Mouse (Mus musculus) thymus, adult 18-20 months (tissue): ENCODE data around the gene Apopt1.

Experiments used
- DNase-seq, 2 experiments: peaks; one replicate each; pipeline ENCODE4 v3.0.0; 2022; ENCODE audit warnings: mixed read lengths in 2 of 2

The Apopt1 gene

DNA sequence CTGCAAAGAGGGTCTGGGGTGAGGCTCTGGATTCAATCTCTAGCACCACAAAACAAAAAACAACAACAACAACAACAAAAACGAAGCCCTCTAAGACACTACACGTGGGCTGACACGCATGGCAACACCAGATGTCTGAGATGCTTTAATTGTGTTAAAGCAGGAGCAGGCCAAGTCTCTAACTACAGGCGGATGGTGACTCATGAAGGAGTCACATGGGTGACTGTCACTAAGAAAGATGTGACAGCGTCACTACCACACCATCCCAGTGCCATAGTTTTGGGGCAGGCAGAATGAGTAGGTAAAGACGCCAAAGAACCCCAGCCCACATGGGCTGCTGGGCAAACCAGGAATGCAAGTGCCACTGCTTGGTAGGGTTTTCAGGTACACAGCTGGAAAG, 39.4 kb downstream of the Apopt1 start:
- no peak for DNase-seq

DNA sequence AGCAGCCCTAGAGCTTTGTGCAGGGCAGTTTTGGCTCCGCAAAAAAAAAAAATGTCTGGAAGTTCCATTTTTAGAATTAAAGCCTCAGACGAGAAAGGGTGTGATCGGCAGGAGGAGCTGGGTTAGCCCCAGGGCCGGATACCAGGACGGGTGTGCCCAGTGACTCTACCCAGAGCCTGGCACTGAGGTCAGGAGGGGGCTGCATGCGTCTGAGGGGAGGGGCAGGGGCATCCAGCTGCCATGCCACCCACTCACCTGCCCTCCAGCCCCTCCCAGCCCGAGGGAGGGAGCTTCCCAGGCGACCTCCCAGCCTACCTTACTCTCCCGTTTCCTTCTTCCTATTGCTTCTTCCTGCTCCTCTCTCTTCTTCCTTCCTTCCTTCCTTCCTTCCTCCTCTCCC, 40.3 kb downstream of the Apopt1 start:
- no peak for DNase-seq

DNA sequence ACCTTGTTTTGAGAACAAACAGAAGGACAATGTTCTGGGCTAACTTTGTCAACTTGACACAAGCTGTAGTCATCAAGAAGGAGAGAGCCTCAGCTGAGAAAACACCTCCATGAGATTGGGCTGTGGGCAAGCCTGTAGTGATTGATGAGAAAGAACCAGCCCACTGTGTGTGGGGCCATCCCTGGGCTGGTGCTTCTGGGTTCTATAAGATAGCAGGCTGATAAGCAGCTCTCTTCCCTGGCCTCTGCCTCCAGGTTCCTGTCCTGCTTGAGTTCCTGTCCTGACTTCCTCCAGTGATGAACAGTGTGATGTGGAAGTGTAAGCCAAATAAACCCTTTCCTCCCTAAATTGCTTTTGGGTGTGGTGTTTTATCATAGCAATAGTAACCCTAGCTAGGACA, 41.6 kb downstream of the Apopt1 start:
- no peak for DNase-seq

DNA sequence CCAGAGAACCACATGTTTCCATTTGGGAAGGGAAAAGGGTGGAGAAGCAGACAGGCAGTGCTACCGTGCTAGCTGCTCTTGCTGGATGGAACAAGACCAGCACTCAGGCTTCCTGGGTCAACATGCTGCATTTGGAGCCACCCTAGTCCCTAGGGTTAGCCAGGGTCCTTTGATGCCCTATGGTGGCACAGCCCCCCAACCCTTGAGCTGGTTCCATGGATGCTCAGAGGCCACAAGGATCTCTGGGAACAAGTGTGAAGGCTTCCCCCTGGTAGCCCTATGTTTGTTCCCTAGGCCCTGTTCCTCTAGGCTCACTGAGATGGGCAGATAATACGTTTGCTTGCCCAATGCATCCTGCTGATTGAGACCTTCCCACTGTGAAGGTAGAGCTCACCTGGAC, 42.2 kb downstream of the Apopt1 start:
- no peak for DNase-seq

DNA sequence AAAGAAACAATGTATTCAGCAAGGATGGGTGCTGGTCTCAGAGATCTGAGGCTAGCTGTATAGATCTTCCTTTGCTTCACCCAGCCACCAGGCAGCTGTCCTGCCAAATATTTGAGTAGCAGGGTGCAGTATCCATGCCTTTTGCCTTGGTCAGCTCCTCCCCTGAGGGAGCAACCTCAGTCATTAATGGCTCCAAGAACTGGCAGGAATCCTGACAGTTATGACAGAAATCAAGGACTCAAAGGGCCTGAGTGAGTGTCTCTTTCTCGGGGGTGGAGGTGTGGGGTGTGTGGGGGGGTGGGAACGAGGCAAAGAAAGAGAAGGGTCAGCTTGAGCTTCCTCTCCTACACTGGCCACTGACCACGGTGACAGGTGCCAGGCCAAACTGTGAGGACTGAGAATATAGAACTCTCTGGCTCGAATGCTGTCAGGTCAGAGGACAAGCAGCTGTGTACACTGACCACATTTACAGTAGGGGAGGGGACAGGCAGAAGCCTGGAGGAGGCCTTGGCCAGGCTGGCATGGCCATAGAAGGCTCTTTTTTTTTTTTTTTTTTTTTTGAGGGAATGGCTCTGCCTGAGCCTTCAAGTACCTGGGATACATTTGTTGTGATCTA, 43.1 kb downstream of the Apopt1 start:
- no peak for DNase-seq

DNA sequence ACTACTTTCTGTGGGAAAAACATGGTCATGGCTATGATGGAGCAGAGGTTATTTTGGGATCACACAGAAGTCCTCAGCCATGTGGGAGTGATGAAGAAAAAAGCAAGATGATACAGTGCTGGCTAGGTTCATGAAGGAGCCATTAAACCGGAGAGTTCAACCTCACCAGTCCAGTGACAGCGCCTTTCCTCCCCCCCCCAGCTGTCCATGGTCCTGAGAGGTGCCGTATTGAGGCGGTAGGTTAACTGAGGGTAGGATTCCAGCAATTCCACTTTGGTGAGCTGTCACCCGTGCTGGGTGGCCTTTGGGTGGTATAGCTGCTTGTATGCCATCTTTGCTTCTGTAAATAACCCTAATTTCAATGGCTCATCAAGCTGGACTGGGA, 43.6 kb downstream of the Apopt1 start:
- no peak for DNase-seq

DNA sequence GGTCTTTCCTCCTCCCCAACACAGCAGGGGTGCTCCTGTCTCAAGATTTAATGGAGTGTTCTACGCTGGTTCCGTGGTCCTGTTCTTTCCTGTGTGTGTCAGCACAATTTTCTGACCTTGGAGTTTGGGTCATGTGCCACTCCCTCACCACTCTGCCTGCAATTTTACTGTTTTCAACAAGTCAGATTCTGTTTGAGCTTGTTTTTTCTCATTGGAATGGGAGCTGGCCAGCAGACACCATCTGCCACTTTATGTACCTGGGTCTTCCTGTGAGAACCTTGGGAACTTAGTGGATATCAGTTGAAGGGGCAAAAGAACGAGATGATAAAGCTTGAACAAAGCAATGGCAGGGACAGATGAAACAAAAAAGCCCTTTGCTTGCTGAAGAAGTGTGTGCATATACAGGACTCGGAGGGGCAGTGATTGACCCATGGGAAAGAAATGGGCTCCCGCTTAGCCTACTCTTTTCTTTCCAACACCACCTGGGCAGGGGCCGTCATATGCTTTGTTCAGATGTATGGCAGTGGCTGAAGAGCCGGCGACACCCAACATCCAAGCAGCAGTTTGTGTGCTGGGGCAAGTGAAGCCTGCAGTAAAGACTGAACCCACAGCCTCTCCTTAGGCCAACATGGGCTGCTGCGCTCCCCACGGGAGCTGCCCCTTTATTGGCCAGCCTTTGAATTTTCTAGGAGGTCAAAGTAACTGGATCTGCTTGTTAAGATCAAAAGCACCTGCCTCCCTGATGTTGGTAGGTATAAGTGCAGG, 44.7 kb downstream of the Apopt1 start:
- no peak for DNase-seq

DNA sequence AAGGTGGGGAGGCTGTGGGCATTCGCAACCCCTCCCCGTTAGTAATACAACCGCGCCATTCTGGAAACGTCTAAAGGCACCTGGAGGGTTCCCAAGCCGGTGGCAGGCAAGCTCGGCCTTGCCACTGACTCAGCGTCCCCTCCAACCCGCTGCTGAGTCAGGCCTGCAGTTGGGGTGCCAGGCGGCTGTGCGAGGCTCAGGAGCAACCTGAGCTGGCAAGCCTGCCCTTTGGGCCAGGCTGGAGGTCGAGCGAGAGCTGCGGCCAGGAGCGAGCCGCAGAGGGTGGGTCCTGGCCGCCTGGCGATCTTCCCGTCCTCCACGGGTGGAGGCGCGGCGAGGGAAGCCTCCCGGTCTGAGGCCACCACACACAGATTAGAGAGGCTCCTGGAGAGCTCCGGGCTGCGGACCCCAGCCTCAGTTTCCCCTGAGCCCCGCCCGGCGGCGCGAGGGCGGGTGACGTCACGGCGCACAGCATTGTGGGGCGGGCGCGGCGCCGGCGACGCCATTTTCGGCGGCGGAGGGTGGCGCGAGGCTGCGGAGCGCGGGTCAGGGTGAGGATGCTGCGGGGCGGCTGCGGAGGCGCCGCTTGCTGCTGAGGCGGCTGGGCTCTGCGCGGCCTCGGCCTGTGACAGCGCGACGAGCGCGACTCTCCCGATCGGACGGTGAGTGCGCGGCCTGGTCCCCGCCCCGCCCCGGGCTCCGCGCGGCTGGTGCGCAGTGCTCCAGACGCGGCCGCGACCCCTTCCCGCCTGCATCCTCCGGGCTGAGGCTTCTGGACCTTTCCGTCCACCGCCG, 45.5 kb downstream of the Apopt1 start, which contains the start of gene Klc1:
TSS of gene Klc1 (plus strand) at position 469 of the 795 bp plus-strand sequence.
- peak; percentile 52 to 57 for DNase-seq

DNA sequence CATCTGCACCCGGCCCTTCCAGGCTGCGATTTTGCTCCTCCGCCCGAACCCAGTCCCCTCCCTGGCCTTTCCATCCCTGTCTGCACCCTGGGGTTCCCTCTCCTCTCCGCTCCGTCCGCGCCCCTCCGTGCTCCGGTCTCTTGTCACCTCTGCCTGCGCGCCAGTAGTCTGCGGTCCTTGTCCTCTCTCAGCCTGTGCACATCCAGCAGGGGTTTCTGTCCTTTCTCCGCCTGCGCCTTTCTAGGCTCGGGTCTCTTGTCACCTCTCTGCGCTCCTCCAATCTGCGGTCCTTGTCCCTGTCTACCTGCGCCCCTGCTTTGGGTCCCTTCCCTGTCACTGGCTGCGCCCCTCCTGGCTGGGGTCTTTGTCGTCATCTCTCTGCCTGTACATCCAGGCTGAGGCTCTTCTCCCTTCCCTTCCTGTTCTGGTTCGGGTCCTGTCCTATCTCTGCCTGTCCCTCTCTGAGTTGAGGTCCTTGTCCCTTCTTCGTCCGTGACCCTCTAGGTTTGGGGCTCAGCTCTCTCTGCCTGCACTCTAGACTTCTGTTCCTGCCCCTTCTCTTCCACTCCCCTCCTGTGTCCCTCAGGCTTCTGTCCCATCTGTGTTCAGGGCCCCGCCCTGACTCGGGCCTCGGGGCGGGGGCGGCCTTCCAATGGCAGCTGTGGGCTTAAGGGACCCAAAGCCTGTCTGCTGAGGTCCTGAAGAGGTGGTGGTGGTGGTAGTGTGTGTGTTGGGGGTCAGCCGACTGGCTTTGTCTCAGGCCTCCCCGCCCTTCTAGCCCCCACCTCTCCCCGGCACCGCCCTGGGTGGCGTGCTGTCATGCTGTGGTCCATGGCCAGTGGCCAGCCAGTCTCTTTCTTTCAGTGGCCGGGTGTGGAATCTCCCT, 46.4 kb downstream of the Apopt1 start:
- peak; percentile 32 to 38 for DNase-seq

DNA sequence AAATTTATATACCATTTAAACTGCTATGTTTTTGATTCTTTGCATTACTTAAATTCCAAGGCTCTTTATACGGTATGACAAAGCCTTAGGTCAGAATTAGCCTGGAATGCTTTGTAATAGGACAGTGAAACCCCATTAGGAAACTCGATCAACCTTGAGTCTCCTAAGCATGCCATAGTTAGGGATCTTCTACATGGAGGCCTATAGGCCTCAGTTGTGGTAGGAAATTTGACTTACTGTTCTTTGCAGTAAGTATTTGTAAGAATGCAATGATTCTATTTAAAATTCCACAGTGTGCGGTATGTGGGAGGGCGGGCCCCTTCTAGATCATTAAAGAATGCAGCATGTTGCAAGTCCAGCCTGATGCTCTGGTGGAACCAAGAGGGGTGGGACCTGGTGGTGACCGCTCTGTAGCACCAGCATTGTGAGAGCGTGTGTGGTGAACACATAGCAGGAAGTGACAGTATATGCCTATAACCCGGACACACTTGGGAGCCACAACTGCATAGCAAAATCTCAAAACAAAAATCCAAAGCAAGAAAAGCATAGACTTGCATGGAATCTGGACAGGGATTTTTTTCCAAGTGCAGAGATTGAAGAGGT, 47.3 kb downstream of the Apopt1 start:
- DNase-seq = no peak

DNA sequence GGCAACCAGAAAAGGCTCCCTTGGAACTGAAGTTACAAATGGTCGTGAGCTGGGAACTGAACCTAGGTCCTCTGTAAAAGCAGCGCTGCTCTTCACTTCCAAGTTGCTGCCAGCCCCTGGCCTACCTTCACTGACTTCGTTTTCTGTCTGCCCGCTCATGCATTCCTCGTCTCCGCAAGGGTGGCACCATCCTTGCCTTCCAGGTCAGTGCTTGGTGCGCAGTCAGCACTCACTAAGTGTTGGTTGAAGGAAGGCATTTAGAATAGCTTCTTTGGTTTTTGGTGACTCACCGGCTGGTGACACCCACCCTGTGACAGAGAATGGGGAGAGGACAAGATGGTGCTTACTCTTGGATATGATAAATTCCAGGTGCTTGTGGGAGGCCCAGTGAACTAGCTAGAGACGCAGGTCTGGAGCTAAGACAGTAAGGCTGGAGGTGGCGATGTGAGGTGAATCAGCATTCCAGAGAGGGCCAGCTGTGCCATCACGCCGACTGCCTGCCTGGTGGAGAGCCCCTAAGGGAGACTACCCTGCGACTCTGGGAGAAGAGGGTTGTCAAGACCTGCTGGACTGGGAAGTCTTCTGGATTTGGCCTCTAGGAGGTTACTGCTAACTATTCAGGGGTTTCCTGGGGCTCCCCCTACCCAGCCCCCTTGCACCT, 49.7 kb downstream of the Apopt1 start:
- DNase-seq = no peak

DNA sequence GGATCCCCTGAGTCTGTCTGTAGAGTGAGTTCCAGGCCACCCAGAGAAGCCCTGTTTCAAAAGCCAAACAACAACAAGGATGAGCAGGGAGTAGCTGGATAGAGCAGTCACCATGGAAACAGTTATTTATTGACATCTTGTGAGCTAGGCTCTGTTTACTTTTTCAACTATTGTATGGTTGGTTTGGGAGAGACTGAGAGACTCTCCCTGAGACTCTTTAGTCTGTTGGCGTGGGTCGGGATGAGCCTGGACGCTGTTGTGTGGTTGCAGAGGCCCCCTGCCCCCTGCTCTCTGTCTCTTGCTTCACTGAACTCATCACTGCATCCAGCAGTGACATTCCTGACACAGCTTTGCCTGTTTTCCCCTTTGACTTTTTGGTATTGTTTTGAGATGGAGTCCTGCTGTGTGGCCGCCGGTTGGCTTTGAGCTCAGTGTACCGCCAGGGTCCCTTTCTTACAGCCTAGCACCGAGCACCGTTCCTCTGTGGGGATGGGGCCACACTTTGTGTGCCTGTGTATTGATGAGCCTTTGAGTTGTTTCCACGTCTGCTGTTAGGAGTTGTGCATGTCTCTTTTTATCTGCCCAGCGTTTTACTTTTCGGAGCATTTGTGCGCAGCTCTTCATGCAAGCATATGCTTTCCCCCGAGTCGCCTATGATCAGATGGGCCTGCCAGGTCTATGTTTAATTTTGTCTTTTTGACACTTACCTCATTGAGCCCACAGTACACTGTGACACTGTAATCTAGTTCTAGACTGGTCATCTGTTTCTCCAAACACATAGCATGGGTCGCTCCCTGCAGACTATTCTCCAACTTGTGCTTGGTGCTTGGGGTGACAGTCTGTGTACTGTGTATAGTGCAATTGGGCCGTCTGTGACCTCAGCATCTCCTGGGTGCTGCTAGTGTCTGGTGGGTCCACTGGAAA, 53.5 kb downstream of the Apopt1 start:
- DNase-seq = no peak

DNA sequence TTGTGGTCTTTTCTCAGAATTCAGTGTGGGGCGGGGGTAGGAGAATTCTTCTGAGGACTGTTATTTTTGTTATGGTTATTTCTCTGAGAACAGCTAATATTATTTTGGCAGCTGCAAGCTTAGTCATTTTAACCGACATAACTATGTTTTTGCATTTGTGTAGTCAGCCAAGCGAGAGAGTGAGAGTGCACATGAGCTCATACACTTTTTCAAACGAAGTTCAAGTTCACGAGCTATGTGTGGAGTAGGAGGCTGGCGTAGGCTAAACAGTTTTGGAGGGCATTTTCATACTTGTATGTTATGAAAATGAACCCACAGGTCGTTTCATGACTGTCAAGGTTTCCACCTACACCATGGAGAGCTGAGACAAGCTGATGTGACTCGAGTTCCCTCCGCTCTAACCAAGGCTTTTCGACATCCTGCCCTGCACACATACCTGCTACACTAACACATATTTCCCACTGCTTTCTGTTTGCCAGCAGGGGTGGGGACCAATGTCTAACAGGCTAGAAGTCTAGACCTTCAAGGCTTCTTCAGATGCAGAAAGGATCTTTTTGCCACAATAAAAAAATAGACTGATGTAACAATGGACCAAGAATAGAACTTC, 55.4 kb downstream of the Apopt1 start:
- DNase-seq = no peak

DNA sequence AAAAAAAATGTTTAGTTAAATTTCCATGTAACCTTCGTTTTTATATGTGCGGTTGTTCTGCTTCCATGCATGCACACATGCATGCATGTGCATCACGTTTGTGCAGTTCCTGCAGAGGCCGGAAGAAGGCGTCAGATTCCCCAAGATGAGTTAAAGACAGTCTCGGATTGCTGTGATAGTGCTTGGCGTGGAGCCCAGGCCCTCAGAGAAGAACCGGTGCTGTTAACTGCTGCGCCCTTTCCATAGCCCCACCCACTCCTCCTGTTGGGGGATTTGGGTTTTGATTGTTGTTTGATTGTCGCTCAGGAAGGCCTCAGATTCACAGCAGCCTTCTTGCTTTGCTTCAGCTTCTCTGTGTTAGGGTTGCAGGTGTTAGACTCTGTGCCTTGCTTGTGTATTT, 56.2 kb downstream of the Apopt1 start:
- DNase-seq = no peak

DNA sequence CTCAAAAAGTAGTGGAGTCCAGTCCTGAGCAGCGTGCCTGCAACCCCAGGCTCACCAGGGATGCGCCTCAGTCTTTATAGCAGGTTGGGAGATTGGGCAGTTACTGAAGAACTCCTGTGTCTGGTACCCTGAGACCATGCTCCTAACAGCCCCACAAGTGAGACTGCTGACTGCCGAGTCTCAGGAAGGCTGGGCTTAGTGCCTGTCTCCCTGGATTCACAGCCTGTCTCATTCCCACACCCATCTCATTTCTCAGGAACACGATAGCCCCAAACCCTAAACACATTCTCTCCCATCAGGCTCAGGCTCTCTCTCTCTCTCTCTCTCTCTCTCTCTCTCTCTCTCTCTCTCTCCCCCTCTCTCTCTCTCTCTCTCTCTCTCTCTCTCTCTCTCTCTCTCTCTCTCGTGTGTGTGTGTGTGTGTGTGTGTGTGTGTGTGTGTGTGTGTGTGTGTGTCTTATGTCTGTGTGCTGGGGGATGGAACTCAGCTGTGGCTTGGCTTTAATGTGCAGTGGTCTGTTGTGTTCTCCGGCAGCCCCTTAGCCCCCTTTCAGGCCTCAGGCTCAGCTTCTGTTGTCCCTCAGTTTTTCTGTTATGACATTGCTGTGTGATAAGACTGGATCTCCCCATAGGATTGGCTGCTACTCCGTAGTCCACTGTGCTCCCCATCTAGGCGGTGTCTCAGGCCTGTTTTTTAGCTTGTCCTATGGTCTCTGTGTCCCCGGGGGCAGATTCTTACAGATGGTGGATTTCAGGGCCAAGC, 56.9 kb downstream of the Apopt1 start:
- no peak for DNase-seq

DNA sequence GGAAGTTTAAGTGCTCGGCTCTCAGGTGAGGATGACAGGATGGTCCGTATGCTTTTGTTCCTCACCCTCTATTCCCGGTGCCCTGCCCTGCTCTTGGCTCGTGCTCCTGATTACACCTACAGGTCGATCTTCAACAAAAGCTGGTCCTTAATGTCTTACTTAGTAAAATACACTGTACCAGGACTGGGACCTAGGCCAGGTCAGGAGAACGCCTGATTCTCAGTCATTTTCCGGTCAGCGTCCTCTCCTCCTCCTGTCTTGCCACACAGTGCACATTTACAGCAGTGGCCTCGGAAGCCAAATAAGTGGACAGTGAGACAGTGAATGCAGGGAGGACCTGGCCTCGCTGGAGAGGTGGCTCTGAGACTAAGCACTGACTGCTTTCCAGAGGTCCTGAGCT, 57.6 kb downstream of the Apopt1 start:
- no peak for DNase-seq

DNA sequence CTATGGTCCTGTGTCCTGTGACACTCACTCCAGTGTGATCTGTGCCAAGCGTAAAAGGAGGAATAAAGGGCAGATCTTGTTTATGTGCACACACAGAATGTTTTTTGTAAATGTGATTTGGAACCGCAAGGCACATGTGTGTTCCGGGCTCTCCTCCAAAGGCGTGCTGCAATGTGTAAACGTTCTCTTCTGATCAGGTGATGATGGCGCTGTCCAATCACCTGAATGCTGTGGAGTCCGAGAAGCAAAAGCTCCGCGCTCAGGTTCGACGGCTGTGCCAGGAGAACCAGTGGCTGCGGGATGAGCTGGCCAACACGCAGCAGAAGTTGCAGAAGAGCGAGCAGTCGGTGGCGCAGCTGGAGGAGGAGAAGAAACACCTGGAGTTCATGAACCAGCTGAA, 61.1 kb downstream of the Apopt1 start:
- no peak for DNase-seq

DNA sequence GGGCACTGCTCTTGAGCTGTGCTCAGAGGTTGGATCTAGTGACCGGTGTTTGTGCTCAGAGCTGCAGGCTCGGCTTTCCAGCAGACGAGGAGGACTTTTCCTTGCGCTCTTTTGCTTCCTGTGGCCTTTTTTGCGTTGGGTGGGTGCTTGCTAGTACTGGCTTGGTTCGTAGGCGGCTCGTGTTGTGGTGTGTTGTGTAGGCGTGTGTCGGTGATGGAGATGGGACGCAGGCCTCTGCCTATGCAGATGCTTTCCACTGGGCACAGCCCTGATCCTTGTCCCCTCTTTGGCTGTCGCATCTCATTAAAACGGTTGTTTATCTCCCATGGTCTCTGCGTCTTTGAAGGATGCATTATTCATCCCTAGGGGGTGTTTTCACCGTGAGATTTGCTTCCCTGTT, 61.8 kb downstream of the Apopt1 start:
- DNase-seq = no peak

DNA sequence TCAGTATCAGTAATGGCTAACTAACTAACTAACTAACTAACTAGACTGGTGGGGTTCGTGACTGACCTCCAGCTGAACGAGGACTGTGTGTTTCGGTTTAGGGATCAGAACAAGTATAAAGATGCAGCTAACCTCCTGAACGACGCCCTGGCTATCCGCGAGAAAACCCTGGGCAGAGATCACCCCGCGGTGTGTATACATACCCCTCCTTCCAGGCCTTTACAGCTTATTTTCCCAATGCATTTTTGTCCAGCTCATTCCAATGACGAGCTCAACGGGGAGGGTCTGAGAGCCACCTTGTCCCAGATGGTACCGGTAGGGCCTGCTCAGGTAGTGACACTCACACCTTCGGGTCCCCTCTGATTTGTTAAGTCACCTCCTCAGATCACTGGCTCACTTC, 64.9 kb downstream of the Apopt1 start:
- DNase-seq = no peak

DNA sequence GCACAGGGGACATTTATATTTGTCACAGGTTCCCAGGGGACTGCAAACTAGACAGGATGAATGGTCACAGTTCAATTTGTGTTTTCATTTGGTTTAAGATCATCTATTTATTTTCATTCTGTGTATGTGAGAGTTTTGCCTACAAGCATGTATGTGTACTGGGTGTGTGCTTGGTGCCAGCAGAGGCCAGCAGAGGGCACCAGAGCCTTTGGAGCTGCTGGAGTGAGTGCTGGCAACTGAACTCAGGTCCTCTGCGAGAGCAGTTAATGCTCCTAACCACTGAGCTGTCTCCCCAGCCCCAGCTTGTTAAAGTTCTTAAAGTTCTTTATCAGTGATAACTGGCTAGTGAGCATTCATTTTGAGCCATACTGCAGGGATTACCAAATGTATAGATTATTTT, 66.5 kb downstream of the Apopt1 start:
- DNase-seq = no peak
